Mouse (Mus musculus) heart, adult 8-10 months (tissue): ENCODE measurements around the gene Kcnk3. TPM values are rescaled to one million over a fixed set of nuclear protein-coding genes. Genes with fewer than 3 reads are reported as not detected.

Experiments used
- DNase-seq: peaks from one replicate; pipeline ENCODE4 v3.0.0; 2022; ENCODE audit warnings: low spot score
- total RNA-seq, 4 experiments: library from RNA; stranded (reverse); gene quantifications; 2 replicates each; pipeline ENCODE4 v1.2.4; 2022

Kcnk3 gene
- total RNA-seq, 4 experiments from 2014 or later, result 268 to 282 (median 276) TPM

DNA sequence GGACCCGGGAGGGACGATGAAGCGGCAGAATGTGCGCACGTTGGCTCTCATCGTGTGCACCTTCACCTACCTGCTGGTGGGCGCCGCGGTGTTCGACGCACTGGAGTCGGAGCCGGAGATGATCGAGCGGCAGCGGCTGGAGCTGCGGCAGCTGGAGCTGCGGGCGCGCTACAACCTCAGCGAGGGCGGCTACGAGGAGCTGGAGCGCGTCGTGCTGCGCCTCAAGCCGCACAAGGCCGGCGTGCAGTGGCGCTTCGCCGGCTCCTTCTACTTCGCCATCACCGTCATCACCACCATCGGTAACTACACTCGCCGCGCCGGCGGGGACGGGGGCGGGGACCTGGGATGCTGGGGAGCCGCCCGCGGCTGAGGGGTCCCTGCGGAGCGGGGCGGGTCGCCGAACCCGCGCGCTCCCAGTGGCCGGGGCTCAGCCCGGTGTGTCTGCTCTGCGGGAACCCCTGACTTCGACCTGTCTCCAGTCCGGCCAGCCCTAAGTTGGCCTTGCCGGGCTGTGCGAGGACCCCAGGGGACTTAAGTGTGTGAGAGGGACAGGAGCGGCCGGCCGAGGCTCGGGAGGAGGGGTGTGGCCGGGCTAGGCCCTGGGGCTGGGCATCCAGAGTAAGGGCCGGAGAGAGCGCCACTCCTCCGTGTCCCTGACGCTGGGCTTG, 465 bp downstream of the Kcnk3 start:
- DNase-seq, result no peak

DNA sequence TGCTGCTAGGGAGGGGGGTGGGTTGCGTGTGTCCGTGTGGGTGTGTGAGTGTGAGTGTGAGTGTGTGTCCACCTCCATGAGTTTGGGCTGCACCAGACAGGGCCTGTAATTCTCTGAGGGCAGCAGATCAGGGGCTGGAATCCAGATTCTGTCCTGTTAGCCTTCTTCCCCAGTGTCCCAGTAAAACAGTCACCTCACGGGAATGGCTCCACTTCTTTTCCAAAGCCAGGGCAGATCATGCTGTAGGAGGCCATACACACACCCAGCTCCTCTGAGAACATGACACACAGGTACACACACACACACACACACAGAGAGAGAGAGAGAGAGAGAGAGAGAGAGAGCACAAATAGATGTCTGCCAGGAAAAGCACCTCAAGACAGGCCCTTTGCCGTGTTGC, 1.1 kb downstream of the Kcnk3 start:
- DNase-seq, result no peak

DNA sequence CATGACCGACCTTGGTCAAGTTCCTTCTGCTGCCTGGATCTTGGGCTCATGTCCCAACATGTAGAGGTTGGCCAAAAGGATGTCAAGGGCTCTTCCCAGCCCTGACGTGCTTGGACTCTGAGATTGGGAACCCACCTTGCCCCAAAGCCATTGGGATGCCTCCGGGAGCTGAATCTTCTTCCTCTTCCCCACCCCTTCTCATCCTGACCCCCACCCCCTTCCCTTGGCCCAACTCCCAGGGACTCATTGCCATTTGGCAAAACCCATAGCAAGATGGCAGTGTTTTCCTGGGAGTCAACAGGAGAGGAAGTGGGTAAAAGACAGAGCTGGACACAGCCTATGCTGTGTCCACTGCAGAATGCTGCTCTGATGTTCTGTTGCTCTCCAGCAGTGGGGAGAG, 1.6 kb downstream of the Kcnk3 start:
- DNase-seq, result no peak

DNA sequence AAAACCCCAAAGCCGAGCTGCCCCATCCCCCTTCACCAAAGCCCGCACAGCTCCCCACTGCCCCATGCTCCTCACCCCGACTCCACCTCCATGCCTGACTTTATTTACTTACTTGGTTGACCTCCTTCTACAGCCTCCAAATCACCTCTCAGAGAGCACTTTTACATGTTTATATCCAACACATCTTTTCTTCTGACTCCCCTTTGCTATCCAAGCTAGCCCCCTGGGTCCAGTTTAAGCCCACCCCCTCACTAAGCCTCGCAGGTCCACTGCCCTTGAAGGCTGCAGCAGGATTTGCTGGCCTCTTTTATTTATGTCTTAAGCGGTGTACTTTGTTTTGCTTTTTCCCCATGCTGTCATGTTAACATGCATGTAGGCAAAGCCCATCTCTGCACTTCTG, 2.3 kb downstream of the Kcnk3 start:
- DNase-seq, result no peak

DNA sequence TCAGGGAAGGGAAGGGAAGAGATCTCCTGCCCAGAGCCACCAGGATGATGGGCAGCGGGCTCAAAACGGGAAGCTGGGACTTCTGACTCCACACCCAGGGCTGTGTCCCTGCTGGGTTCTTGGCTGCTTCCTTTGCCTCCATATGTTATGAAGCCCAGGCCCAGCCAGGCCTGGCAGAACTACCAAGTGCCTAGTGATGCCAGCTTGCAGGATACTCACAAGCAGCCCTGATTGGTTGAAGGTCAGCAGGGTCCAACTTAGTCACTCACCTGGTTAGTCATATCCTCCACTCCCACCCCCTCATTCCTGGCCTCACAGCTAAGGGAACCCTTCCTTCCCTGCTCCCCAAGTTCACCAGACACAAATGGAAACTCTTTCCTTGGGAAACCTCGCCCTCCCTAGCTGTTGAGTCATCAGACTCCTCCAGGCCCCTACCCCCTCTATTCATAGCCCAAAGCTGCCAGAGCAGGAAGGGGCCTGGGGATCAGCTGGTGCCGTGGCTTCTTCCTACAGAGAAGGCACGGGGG, 3.3 kb downstream of the Kcnk3 start:
- no peak for DNase-seq

DNA sequence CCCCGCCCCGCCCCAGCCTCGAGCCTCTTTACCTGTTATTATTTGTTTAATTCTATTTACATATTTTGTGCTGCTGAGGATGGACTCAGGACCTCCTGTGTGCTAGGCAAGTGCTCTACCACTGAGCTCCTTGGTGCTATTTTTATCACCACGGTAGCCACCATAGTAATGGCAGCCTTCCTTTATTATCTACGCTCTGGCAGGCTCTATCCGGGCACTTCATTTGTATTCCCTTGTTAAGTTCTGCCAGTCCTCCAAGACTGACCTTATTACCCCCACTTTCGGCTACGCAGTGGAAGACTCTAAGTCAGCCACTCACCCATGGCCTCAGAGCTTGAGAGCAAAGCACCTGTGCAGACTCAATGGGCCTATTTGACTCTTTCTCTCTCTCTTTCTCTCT, 3.8 kb downstream of the Kcnk3 start:
- no peak for DNase-seq

DNA sequence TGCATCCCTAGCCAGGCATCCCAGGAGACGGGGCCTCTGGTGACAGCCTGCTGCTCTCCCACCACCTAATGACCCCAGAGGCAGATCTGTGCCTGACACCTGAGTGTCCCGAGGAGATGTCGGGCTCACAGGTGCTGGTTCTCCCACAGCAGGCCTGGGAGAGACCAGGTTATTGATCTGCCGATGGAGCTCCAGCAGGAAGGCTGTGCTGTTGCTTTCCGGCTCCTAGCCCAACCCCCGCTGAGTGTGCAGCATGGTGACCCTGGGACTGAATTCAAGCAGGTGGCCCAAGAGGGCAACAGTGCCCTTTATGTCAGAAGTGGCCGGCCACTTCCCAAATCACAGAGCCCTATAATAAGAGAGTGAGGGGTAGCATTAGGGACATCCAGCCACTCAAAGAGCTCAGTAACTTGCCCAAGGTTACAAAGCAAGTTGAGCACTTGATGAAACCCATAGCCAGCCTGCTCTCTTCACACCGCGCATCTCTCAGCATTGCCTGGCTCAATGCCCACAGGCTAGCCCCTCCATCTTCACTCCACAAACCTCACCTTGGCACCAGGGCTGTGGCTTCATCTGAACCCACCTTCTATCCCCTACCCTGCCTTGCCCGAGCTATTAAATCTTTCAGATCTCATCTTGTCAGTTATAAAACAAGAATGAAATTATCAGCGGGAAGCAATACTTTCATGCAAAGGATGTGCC, 4.5 kb downstream of the Kcnk3 start:
- no peak for DNase-seq

DNA sequence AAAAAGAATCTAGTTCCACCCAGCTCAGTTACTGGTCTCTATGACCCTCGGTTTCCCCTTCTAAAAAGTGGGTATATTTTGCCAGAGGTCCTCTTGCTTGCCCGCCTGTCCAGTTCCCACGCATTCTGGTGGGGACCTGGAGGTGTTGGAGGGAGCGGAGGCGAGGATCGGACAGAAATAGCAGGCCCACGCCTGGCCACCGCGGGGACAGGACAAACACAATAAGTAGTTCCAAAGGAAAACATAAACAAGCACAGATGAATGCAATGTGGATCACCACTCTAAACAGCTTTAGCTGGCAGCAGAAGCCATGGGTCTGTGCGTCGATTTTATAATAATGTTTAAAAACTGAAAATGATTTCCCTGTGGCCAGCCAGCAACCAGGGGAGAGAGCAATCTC, 5.4 kb downstream of the Kcnk3 start:
- no peak for DNase-seq

DNA sequence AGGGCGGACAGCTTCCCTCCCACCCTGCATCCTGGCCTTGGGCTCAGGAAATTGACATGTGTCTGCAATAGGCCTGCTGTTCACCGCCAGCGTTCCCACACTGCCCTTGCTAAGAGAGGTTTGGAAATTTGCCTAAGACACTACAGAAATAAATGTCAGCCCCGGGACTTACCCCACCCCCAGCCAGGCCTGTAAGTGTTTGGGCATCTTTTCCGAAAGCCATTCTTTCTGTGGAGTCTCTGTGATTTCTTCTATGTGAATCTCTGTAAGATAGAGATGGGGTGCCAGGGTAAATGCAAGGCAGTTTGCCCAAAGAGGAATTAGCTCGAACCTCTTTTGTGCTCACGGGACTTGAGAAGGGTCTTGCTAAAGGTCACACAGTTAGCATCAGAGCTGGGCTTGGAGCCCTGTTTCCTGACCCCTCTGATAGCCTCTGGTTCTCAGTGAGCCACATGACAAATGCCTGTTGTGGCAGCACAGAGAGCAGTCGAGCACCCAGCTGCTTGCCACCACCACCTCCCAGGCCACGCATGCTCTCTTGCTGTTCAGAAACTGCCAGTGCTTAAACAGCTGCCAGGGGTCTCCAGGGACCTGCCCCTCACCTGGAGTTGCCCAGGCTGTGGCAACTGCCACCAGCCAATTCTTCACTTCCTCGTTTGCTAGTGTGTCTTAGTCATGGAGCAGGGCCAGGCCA, 6.0 kb downstream of the Kcnk3 start:
- DNase-seq, result peak; percentile 61

DNA sequence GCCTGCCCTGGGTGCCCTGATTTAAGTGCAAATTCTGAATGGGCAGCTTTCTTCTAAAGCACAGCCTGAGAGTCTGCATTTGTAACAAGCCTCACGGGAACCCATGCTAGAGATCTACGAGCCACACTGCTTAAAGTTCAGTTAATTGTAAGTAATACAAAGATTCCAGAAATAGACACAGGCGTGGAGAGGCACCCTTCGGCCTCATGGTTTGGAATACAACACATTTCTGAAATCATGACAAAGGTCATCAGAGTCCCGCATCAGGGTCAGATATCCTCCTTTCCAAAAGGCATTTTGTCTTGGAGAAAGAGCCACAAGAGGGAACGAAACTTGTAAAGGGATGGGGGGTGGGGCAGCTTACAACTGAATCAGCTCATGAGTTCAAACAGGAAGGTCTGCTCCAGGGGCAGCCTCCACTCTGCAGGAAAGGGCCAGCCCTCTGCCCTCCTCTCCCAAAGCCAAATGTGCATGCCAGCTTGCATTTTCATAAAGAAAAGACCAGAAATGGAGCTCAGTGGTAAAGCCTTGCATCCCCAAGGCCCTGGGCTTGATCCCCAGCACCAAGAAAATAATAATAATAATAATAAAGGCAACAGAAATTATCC, 7.1 kb downstream of the Kcnk3 start:
- no peak for DNase-seq

DNA sequence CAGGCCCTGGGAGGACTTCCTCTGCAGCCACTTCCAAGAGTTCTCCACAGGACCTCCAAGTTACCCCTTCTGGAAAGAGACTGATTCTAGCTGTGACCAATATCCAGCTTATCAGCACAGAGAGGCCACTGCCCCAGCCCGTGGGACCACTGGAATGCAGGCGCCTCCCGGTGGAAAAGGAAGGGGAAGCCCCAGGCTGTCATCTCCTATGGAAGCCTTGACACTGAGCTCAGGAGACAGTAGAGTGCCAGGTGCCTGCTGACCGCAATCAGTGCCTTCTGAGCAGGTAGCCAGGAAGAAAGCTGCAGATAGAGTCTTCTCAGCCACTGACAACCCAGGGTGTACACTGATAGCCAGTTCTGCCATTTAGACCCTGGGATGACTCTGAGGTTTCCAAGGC, 13.4 kb downstream of the Kcnk3 start:
- no peak for DNase-seq

DNA sequence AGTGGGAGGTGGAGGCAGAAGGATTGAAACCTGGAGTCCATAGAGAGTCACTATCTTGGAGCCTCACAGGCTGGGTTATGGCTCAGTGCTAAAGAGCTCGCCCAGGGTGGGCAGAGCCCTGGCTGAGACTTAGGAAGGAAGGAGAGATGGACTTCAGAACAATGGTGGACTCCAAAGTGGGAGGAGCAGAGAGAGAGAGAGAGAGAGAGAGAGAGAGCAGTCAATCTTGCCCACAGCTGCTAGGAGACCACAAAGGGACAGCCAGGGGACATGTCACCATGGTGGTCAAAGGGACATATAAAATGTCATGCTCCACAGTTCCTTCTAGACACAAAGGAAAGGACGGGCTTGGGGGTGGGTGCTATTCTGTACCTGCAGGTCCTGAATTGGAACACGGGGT, 15.3 kb downstream of the Kcnk3 start:
- no peak for DNase-seq

DNA sequence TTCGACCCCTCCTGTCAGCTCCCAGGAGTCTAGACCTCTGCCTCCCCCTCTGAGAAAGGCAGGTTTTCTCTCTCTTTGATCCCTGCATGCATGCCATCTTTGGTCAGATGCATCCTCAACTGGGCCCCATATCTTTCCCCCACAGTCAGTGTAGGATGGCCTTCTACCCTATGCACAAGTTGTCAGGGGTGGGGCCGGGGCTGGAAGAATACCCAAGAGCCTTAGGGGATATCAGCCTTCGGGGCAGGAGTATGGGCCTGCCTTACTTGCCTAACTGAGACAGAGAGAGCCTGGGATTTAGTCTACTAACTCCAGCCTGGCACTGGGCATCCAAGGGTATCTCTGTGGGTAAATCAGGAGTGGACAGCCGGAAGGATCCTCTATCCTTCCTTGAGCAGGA, 16.0 kb downstream of the Kcnk3 start:
- no peak for DNase-seq

DNA sequence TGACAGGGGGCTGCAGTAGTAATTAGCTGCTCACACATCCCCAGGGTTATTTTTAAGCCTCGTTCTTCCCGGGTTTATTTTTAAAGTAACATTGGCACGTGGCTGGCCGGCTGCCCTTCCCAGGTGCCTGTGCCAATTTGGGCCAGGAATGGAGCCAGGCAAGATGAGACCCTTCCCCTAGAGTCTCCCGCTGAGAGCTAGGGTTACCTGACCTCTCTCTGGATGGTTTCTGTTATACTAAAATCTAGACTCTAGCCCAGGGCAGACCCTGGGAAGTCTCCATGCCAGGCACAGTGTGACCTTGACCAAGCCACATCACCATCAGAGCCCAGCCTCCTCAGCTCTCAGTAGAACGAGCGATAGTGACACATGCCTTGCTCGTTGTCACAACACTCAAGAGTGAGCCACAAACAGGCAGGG, 16.8 kb downstream of the Kcnk3 start:
- DNase-seq, result no peak

DNA sequence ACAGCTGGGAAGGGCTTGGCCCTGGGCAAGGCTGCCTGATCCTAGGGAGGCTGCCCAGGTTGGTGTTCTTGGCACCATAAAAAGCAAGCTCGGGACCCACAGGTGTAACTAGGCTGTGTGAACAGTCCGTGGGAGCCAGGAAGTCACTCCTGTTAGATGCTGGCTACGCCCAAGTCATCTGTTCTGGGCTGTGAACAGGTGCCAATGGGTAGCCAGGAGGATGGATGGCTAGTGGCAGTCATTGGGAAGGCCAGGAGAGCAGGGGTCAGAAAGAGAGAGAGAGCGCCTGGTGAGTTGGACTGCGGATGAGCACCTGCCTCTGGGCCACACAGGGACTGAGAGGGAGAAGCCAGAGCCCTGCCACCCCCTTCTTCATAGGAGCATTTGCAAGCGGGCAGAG, 17.7 kb downstream of the Kcnk3 start:
- DNase-seq, result no peak

DNA sequence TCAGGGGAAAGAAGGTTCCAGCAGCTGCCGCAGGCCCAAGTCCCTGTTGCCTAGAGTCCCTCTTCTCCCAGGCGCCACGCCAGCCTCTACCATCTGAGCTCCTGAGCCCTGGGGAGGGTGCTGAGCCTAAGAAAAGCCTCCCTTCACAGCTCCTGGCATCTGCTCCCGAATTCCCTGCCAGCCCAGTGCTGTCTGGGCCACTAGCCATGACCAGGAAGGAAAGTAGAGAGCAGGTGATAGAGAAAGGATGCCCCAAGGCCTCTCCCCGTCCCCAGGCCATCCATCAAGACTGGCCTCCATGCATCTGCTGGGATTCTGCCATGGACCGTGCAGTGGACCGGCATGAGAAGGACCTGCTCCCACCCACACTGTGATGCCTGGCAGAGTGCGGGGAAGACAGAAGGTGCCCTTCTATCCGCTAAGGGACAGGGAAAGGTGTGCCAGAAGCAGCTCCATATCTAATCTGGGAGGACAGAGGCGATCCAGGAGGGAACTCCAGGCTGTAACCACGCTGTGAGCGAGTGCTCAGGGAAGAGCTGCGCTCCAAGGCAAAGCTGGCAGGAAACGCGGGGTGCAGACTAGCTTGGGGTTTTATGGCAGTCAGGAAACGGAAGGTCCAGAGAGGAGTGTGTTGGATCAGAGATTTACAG, 18.6 kb downstream of the Kcnk3 start:
- peak; percentile 71 for DNase-seq

DNA sequence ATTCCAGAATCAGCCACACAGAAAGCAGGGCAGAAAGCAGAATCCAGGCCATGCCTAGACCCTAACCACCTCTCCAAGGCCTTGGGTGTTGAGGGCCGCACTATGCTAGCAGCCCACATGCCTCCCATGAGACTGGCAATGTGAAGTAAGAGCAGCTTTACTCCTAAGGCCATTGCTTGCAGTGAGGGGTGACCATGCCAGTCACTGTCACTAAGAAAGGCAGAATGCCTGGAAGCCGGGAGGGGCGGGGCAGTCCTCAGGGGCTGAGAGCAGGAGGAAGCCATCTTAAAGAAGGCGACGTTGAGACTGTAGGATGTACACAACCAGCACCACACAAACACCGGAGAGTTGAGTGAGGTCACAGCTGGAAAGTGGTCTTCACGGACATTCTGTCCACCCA, 21.1 kb downstream of the Kcnk3 start:
- DNase-seq, result no peak

DNA sequence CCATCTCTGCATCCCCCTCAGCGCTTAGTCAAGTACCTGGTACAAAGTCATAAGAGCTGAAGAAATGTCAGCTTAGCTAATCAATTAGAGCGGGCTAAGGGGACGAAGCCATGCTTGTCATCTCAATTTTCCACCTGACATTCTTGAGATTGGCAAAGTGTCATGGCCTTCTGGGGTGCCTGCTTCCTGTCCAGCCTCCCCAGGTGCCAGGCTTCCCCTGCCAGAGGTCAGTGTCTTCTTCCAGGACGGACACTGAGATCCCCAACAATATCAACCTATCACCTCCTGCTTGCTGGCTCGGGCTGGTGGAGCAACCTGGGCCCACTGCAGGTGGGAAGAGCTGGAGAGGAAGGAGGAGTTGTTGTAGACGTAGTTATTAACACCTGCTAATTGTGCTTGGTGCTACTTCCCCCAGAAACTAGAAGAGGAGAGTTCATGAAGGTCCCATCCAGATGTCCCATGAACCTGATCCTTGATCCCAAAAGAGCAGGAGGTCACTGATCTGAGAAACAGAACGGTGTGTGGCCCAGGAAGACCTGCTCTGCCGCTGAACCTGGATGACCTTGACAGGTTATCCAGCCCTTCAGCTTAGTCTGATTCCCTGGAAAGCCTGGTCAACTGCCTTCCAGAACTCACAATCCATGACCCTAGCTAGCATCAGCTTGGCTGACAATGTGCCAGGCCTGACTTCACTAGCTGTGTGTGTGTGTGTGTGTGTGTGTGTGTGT, 22.1 kb downstream of the Kcnk3 start:
- no peak for DNase-seq

DNA sequence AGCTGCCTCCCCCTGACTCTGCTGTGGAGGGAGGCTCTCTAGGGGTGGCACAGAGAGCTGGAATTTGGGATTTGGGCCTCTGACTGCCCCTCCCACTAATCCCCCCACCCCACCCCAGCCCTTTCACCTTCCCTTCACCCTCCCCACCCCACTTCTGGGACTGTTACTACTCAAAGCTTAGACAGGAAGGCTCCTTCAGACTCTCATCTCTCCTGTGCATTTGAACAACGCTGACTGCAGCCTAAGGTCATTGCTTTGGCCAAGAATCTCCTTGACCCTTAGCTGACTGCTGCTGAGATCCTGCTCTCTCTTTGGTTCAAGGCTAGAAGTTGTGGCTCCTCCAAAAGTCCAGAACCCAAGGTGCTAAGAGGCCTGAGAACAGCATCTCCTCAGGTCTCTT, 23.1 kb downstream of the Kcnk3 start:
- no peak for DNase-seq

DNA sequence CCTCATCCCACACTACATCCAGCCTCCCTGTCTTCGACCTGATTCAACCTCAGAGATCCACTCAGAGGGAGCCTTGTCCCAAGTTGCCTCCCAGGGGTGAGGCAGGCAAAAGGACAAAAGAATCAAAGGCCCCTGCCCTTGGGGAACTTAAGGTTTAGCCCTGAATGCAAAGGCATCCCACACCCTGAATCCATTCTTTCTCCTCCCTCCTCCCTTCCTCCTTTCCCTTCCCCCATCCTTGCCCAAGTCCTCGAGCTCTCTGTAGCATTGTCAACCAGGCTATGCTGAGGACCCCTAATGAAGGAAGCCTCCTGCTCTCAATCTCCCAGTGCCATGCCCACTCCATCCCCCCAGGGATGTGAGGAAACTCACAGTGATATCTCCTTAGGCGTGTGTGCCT, 23.7 kb downstream of the Kcnk3 start:
- DNase-seq, result no peak

DNA sequence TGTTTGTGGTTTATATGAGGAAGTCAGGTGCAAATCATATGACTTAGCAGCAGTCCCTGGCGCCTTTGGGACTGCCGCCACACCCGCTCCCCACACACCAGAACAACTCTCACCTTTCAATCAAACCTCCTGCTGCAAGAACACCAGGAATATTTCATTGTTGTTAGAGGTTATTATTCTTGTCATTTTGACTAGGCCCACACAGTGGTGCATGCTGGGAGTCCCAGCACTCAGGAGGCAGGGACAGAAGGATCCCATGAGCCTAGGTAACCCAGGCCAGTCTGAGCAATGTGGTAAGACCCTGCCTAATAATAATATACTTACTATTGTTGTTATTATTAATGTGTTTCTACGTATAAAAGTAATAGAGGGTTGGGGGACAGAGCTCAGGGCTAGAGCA, 24.6 kb downstream of the Kcnk3 start:
- DNase-seq, result no peak
